Mouse (Mus musculus): Measurements from ENCODE around the gene Rtn4r. TPM values are rescaled to one million over a fixed set of nuclear protein-coding genes. Genes with fewer than 3 reads are reported as not detected.

Gene Rtn4r
- total and polyA plus RNA-seq, 3 experiments = 0.04 TPM; not detected in 2

DNA sequence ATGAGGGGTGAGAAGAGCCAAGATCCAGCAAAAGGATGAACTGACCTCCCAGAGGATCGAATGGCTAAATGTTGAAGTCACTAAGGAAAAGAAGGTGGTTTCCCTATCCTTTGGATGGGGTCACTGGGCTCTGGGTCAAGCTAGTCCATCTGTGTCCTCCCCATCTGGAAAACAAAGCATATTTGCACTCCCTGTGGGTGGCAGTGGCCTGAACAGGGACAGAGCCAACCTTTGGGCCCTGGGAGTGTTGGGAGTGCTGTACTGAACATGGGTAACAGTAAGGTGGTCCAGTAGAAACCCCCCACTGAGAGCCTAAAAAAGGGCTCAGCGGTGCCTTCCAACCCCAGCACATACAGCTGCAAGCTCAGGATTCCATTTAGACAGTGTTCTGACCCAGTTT, 4.7 kb upstream of the Rtn4r start:
- H3K9ac ChIP-seq (ENCODE audit: control insufficient read depth, low read depth, low read length, poor library complexity, severe bottlenecking) = no peak overlapping the region
- no peak for DNase-seq (ENCODE audit: low read depth, low spot score)
- H3K4me3 ChIP-seq (ENCODE audit: control insufficient read depth in 1 of 2, insufficient read depth in 1 of 2, low read depth in 2 of 2, low read length in 2 of 2) = no peak overlapping the region
- H3K36me3 ChIP-seq (ENCODE audit: control insufficient read depth in 1 of 2, insufficient read depth in 2 of 2, low read length in 2 of 2) = no peaks in the 10 kb centered on the region; a peak in 1 of 4 replicates
- no peaks in the 10 kb centered on the region for H3K79me2 ChIP-seq (ENCODE audit: control insufficient read depth, insufficient read depth, low read length, poor library complexity)
- peaks cover 1 to 3% of the 10 kb centered on the region in 2 experiments; a peak in 1 of 4 replicates for H3K27me3 ChIP-seq (ENCODE audit: control insufficient read depth in 1 of 2, insufficient read depth in 2 of 2, low read length in 2 of 2)
- 0 out of 4 replicates have a peak, but pooled peaks cover 0 to 6% of the 10 kb centered on the region in 2 experiments for H3K4me1 ChIP-seq (ENCODE audit: control insufficient read depth in 1 of 2, insufficient read depth in 2 of 2, low read length in 2 of 2)
- TF ChIP-seq TBP (IDR thresholded peaks at IDR 0.05; ENCODE audit: low read depth, low read length) (no peak), ZC3H11A (IDR thresholded peaks at IDR 0.05; ENCODE audit: low read depth, low read length) (no peak)
- no peaks in the 10 kb centered on the region for H3K9me3 ChIP-seq (replicated peaks; ENCODE audit: insufficient read depth, low read length)
- H3K27ac ChIP-seq (ENCODE audit: control insufficient read depth, low read depth, low read length) = no peak overlapping the region

DNA sequence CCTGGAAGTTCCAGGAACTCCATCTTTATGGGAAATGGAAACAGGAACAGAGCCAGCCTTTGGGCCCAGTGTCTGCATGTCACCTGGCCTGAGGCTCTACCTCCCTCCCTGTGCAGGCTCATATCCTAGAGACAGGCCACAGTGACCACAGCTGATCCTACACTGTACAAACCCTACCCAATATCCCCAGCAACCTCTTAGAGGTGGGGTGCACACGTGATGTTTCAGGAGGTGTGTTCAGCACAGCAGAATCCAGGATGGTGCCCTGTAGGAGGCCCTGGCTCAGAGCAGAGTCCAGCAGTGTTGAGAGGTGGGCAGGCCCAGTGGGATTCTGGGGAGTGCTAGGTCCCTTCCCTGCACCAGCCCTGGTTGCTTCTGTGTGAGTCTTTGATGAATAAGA, 4.0 kb upstream of the Rtn4r start:
- no peak overlapping the region for H3K4me3 ChIP-seq (ENCODE audit: control insufficient read depth in 1 of 2, insufficient read depth in 1 of 2, low read depth in 2 of 2, low read length in 2 of 2)
- no peaks in the 10 kb centered on the region; a peak in 1 of 4 replicates for H3K36me3 ChIP-seq (ENCODE audit: control insufficient read depth in 1 of 2, insufficient read depth in 2 of 2, low read length in 2 of 2)
- H3K79me2 ChIP-seq (ENCODE audit: control insufficient read depth, insufficient read depth, low read length, poor library complexity) = no peaks in the 10 kb centered on the region
- H3K27ac ChIP-seq (ENCODE audit: control insufficient read depth, low read depth, low read length) = no peak overlapping the region
- H3K9me3 ChIP-seq (replicated peaks; ENCODE audit: insufficient read depth, low read length) = no peaks in the 10 kb centered on the region
- TF ChIP-seq BHLHE40 (IDR thresholded peaks at IDR 0.05; ENCODE audit: borderline replicate concordance, low read depth, low read length) = no peak
- no peak for TF ChIP-seq E2F4 (IDR thresholded peaks at IDR 0.05; ENCODE audit: borderline replicate concordance, low read depth, low read length)
- TF ChIP-seq ZKSCAN1 (IDR thresholded peaks at IDR 0.05; ENCODE audit: low read depth, low read length) = no peak
- TF ChIP-seq USF2 (IDR thresholded peaks at IDR 0.05; ENCODE audit: borderline replicate concordance in 1 of 2, insufficient read depth in 1 of 2, low read depth in 1 of 2, low read length in 2 of 2) = no peak
- TF ChIP-seq TAL1 (IDR thresholded peaks at IDR 0.05; ENCODE audit: low read length) = no peak
- TF ChIP-seq MEF2A (IDR thresholded peaks at IDR 0.05; ENCODE audit: extremely low read depth, insufficient replicate concordance, low read depth, low read length, poor library complexity, severe bottlenecking) = no peak
- TF ChIP-seq MYC (IDR thresholded peaks at IDR 0.05; ENCODE audit: low read depth, low read length) = no peak
- TF ChIP-seq MYB (IDR thresholded peaks at IDR 0.05; ENCODE audit: low read depth, low read length) = no peak
- TF ChIP-seq UBTF (IDR thresholded peaks at IDR 0.05; ENCODE audit: borderline replicate concordance, insufficient read depth, low read depth, low read length) = no peak
- TF ChIP-seq SIN3A (IDR thresholded peaks at IDR 0.05; ENCODE audit: low read length) = no peak
- TF ChIP-seq HCFC1 (IDR thresholded peaks at IDR 0.05; ENCODE audit: low read depth, low read length) = no peak
- TF ChIP-seq ZMIZ1 (IDR thresholded peaks at IDR 0.05; ENCODE audit: low read depth, low read length) = no peak
- no peak for TF ChIP-seq POLR2AphosphoS2 (IDR thresholded peaks at IDR 0.05; ENCODE audit: low read length)
- TF ChIP-seq EP300 (IDR thresholded peaks at IDR 0.05; ENCODE audit: low read depth in 1 of 2, low read length in 2 of 2) = no peak
- TF ChIP-seq CTCF (IDR thresholded peaks at IDR 0.05 in 2 of 3, conservative IDR thresholded peaks at IDR 0.05 in 1 of 3; ENCODE audit: control insufficient read depth in 1 of 3, insufficient read depth in 1 of 3, low read depth in 2 of 3, low read length in 3 of 3, poor library complexity in 1 of 3, severe bottlenecking in 1 of 3) = no peak
- no peak for TF ChIP-seq ELF1 (IDR thresholded peaks at IDR 0.05; ENCODE audit: low read depth, low read length)
- TF ChIP-seq NRF1 (IDR thresholded peaks at IDR 0.05; ENCODE audit: insufficient read depth, low read depth, low read length, poor library complexity, severe bottlenecking) = no peak
- no peak for TF ChIP-seq KAT2A (conservative IDR thresholded peaks at IDR 0.05; ENCODE audit: low read depth, low read length)
- no peak for TF ChIP-seq ZNF384 (IDR thresholded peaks at IDR 0.05; ENCODE audit: low read depth, low read length)
- no peak for TF ChIP-seq RCOR1 (IDR thresholded peaks at IDR 0.05; ENCODE audit: low read depth, low read length)
- H3K4me1 ChIP-seq (ENCODE audit: control insufficient read depth in 1 of 2, insufficient read depth in 2 of 2, low read length in 2 of 2) = 0 out of 4 replicates have a peak, but pooled peaks cover 0 to 3% of the 10 kb centered on the region in 2 experiments
- no peak overlapping the region for H3K9ac ChIP-seq (ENCODE audit: control insufficient read depth, low read depth, low read length, poor library complexity, severe bottlenecking)
- no peak for DNase-seq (ENCODE audit: low read depth, low spot score)
- H3K27me3 ChIP-seq (ENCODE audit: control insufficient read depth in 1 of 2, insufficient read depth in 2 of 2, low read length in 2 of 2) = peaks cover 3% of the 10 kb centered on the region in 2 experiments; a peak in 2 of 4 replicates
